Mouse (Mus musculus): Measurements from ENCODE around the gene Ceacam15. TPM values are rescaled to one million over a fixed set of nuclear protein-coding genes. Genes with fewer than 3 reads are reported as not detected.

The Ceacam15 gene
- polyA plus RNA-seq, 1 experiment from 2014 or later, result not detected

DNA sequence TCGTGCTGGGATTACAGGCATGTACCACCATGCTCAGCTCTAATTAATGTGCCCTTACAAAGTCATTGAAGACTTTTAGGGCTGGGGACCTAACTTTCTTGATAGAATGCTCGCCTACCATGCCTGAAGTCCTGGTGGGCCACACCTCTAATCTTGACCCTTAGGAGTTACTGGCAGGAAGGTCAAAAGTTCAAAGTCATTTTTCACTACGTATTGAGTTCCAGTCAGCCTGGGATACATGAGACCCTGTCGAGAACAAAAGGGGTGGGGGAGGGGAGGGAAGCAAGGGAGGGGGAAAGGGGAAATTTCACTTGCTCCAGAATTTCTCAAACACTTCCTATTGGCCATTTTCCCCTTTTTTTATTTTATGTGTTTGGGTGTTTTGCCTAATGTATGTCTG lies 52.4 kb downstream of the Ceacam15 start:
- Histone ChIP-seq H3K27me3 (ENCODE audit: insufficient read depth, poor library complexity, severe bottlenecking) (peaks cover 9% of the 10 kb centered on the region), H3K4me3 (no peak overlapping the region), H3K36me3 (no peaks in the 10 kb centered on the region), H3K9me3 (no peaks in the 10 kb centered on the region), H3K4me1 (replicated peaks) (peaks cover 22% of the 10 kb centered on the region), H3K27ac (no peak overlapping the region)
- 55% methylated on average over 4 of the region's 4 CpGs for WGBS
- no peak for DNase-seq (ENCODE audit: low spot score)

Other genes with a start within 250 kb of the Ceacam15 start
- 67.4 and 70.9 TPM in 2 replicates for gene Tmem160, start 222.9 kb downstream of the Ceacam15 start, polyA plus RNA-seq (2016; fragmentation: Nextera tagmentation; extraction: Ambion mirVana)
- gene Npas1, start 198.0 kb downstream of the Ceacam15 start, polyA plus RNA-seq (2016; fragmentation: Nextera tagmentation; extraction: Ambion mirVana), result 0.63 and 0.91 TPM in 2 replicates
- 28.0 and 29.6 TPM in 2 replicates for gene Arhgap35, start 60.7 kb downstream of the Ceacam15 start, polyA plus RNA-seq (2016; fragmentation: Nextera tagmentation; extraction: Ambion mirVana)
- not detected in 2 replicates for gene Ceacam9, start 46.2 kb upstream of the Ceacam15 start, polyA plus RNA-seq (2016; fragmentation: Nextera tagmentation; extraction: Ambion mirVana)
- gene Ap2s1, start 62.7 kb upstream of the Ceacam15 start, polyA plus RNA-seq (2016; fragmentation: Nextera tagmentation; extraction: Ambion mirVana), result 277 and 316 TPM in 2 replicates
- gene Slc1a5, start 105.6 kb upstream of the Ceacam15 start, polyA plus RNA-seq (2016; fragmentation: Nextera tagmentation; extraction: Ambion mirVana), result 28.8 and 31.6 TPM in 2 replicates
- 120 and 153 TPM in 2 replicates for gene Strn4, start 140.2 kb upstream of the Ceacam15 start, polyA plus RNA-seq (2016; fragmentation: Nextera tagmentation; extraction: Ambion mirVana)
- 29.3 TPM in 2 replicates for gene Fkrp, start 141.0 kb upstream of the Ceacam15 start, polyA plus RNA-seq (2016; fragmentation: Nextera tagmentation; extraction: Ambion mirVana)
- gene Prkd2, start 167.2 kb upstream of the Ceacam15 start, polyA plus RNA-seq (2016; fragmentation: Nextera tagmentation; extraction: Ambion mirVana), result 11.2 and 12.6 TPM in 2 replicates
- 3.2 and 4.9 TPM in 2 replicates for gene Dact3, start 199.6 kb upstream of the Ceacam15 start, polyA plus RNA-seq (2016; fragmentation: Nextera tagmentation; extraction: Ambion mirVana)
- gene Gng8, start 216.1 kb upstream of the Ceacam15 start, polyA plus RNA-seq (2016; fragmentation: Nextera tagmentation; extraction: Ambion mirVana), result 7.1 and 9.0 TPM in 2 replicates
- gene Ptgir, start 230.8 kb upstream of the Ceacam15 start, polyA plus RNA-seq (2016; fragmentation: Nextera tagmentation; extraction: Ambion mirVana), result 0.77 and 1.5 TPM in 2 replicates
- 170 and 245 TPM in 2 replicates for gene Calm3, start 248.4 kb upstream of the Ceacam15 start, polyA plus RNA-seq (2016; fragmentation: Nextera tagmentation; extraction: Ambion mirVana)